ENCODE assay signal across 22 mouse cellular contexts in the genomic region with DNA sequence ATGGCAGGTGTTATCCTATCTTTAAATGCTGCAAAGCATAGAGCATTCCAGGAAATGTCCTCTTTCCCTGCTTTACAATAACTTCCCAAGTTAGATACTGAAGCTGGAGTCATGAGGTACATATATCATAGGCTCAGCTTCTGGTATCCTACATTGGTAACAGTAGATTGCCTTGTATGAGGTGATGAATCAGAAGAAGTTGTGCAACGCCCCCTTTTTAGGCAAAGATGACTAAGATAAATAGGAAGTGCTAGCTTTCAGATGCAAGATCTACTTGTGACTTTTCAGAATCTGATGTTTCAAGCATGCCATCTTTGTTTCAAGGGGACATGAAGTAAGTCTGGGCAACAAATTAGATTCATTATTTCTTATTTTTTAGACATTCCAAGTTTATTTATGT.
"Had no signal": no experiment of that assay in that cellular context is flagged by ENCODE, and none has a peak within 500 bp of the region (broad histone marks: within the 10 kb centered on the region; RNA-seq: fewer than 3 reads in every experiment).

No protein-coding gene starts in this region.

- H3K27ac ChIP-seq: kidney, postnatal 0 days; layer of hippocampus, adult 2 months; left cerebral cortex, adult 2 months; limb, embryonic 12.5 days; liver, embryonic 12.5 days; liver, embryonic 15.5 days; macrophage; midbrain, embryonic 10.5 days; midbrain, embryonic 13.5 days; neural tube, embryonic 13.5 days; stomach, embryonic 15.5 days had no signal

- H3K9ac ChIP-seq: limb, embryonic 12.5 days; liver, embryonic 12.5 days; liver, embryonic 15.5 days; midbrain, embryonic 13.5 days; neural tube, embryonic 13.5 days; stomach, embryonic 15.5 days had no signal

- H3K27me3 ChIP-seq: limb, embryonic 12.5 days; liver, embryonic 12.5 days; liver, embryonic 15.5 days; megakaryocyte, embryonic 14.5 days; midbrain, embryonic 13.5 days; neural tube, embryonic 13.5 days; stomach, embryonic 15.5 days had no signal

- H3K9me3 ChIP-seq: limb, embryonic 12.5 days; liver, embryonic 12.5 days; liver, embryonic 15.5 days; megakaryocyte, embryonic 14.5 days; midbrain, embryonic 10.5 days; midbrain, embryonic 13.5 days; neural tube, embryonic 13.5 days; stomach, embryonic 15.5 days had no signal

- H3K36me3 ChIP-seq: liver, embryonic 12.5 days; liver, embryonic 15.5 days; midbrain, embryonic 10.5 days; midbrain, embryonic 13.5 days; neural tube, embryonic 13.5 days; stomach, embryonic 15.5 days had no signal

- DNase-seq: kidney, adult 18-20 months; kidney, adult 9 months; kidney, postnatal 25 days; layer of hippocampus, postnatal 36 days; liver; lung, adult 18-20 months; retina, postnatal 1 day; right cerebral cortex, postnatal 25 days; spleen, adult 18-20 months; thymus, postnatal 25 days had no signal

- H3K4me3 ChIP-seq: layer of hippocampus, adult 2 months; left cerebral cortex, adult 2 months; limb, embryonic 12.5 days; liver, embryonic 12.5 days; liver, embryonic 15.5 days; megakaryocyte, embryonic 14.5 days; midbrain, embryonic 10.5 days; midbrain, embryonic 13.5 days; neural tube, embryonic 13.5 days; stomach, embryonic 15.5 days had no signal

- H3K4me1 ChIP-seq: liver, embryonic 12.5 days; liver, embryonic 15.5 days; megakaryocyte, embryonic 14.5 days; midbrain, embryonic 10.5 days; midbrain, embryonic 13.5 days; neural tube, embryonic 13.5 days; stomach, embryonic 15.5 days had no signal

- ATAC-seq: liver, embryonic 12.5 days; midbrain, embryonic 13.5 days had no signal

- H3K4me2 ChIP-seq: limb, embryonic 12.5 days; liver, embryonic 12.5 days; liver, embryonic 15.5 days; midbrain, embryonic 13.5 days; neural tube, embryonic 13.5 days; stomach, embryonic 15.5 days had no signal
